In genomic region chr2:32741273-32742172, GRCm38 (mm10) we compare ENCODE assay signal across 10 mouse cellular contexts. TPM values are rescaled to one million over a fixed set of nuclear protein-coding genes. Genes with fewer than 3 reads are reported as not detected.
DNase-seq lines count a peak whose midpoint lies in the region; ATAC-seq and TF ChIP-seq lines count a peak whose summit lies in the region.
"Had no signal": no experiment of that assay in that cellular context is flagged by ENCODE, and none has a peak within 500 bp of the region (broad histone marks: within the 10 kb centered on the region; RNA-seq: fewer than 3 reads in every experiment).

No protein-coding gene starts in this region.

- no peak for TF ChIP-seq CTCF in kidney, postnatal 0 days (IDR thresholded peaks at IDR 0.05; ENCODE audit: low read depth)

- H3K27me3 ChIP-seq in kidney, postnatal 0 days (ENCODE audit: insufficient read depth, low read length) = no peaks in the 10 kb centered on the region; the same call in 1 of the 2 replicates
- H3K27me3 ChIP-seq in heart, embryonic 13.5 days (replicated peaks) = peaks cover 50% of the 10 kb centered on the region

- DNase-seq in kidney, postnatal 0 days (ENCODE audit: low spot score) = no peak
- no peak for DNase-seq in kidney, adult 8-10 months
- DNase-seq in cerebellum, postnatal 4 days (ENCODE audit: low spot score in 2 of 2) = peak; percentile 55 to 66
- DNase-seq in layer of hippocampus, postnatal 36 days = peak; percentile 49 to 71
- DNase-seq in lung, postnatal 14 days = peak; percentile 67
- DNase-seq in right cerebral cortex, postnatal 36 days (ENCODE audit: low spot score in 2 of 2) = peak; percentile 36 to 43
- no peak for DNase-seq in urinary bladder, postnatal 10 days (ENCODE audit: low spot score)

- peak overlapping the region; percentile 28 for H3K4me3 ChIP-seq in kidney, postnatal 0 days (replicated peaks; ENCODE audit: low read depth, low read length)
- peak overlapping the region; percentile 52 for H3K4me3 ChIP-seq in heart, embryonic 13.5 days

- peaks cover 7% of the 10 kb centered on the region; the same call in 1 of the 2 replicates for H3K36me3 ChIP-seq in kidney, postnatal 0 days (ENCODE audit: insufficient read depth, low read length)
- H3K36me3 ChIP-seq in heart, embryonic 13.5 days = peaks cover 29% of the 10 kb centered on the region

- no peak overlapping the region for H3K27ac ChIP-seq in kidney, postnatal 0 days
- no peak overlapping the region for H3K27ac ChIP-seq in heart, embryonic 13.5 days (replicated peaks)

- peak overlapping the region; percentile 9 for H3K9ac ChIP-seq in kidney, postnatal 0 days (ENCODE audit: low read depth, low read length)
- peak overlapping the region; percentile 73 for H3K9ac ChIP-seq in heart, embryonic 13.5 days

- peak; percentile 38; the same call in 1 of the 2 replicates for ATAC-seq in kidney, postnatal 0 days (replicated peaks; ENCODE audit: low FRiP score, low read depth)
- ATAC-seq in heart, embryonic 13.5 days (ENCODE audit: extremely low read depth, insufficient number of reproducible peaks, low FRiP score, low TSS enrichment) = peak; percentile 37; the same call in 1 of the 2 replicates

- H3K4me1 ChIP-seq in kidney, postnatal 0 days (replicated peaks; ENCODE audit: insufficient read depth, low read length) = peaks cover 13% of the 10 kb centered on the region; the same call in 1 of the 2 replicates
- peaks cover 25% of the 10 kb centered on the region for H3K4me1 ChIP-seq in heart, embryonic 13.5 days

- peak overlapping the region; percentile 70 for H3K4me2 ChIP-seq in kidney, postnatal 0 days (ENCODE audit: low read length)
- peak overlapping the region; percentile 76 for H3K4me2 ChIP-seq in heart, embryonic 13.5 days

- no peaks in the 10 kb centered on the region for H3K9me3 ChIP-seq in kidney, postnatal 0 days (replicated peaks; ENCODE audit: low read length)
- no peaks in the 10 kb centered on the region for H3K9me3 ChIP-seq in heart, embryonic 13.5 days

- 7% methylated on average over 40 of the region's 58 CpGs for WGBS in kidney, postnatal 0 days
- WGBS in heart, embryonic 13.5 days = 4% methylated on average over 54 of the region's 58 CpGs

RNA-seq across cellular contexts. Expression of gene 6330409D20Rik, which starts 0.7 kb away (rescaled TPM):
- 0.11 TPM in 1 of 2 replicates, not detected in the other for polyA plus RNA-seq in kidney, postnatal 0 days (2015; fragmentation: Nextera tagmentation; extraction: Ambion mirVana)
- polyA plus RNA-seq in heart, embryonic 13.5 days (2015; fragmentation: Nextera tagmentation; extraction: Ambion mirVana) = 0.18 and 0.28 TPM in 2 replicates
- 1 to 10 TPM; 1.2 to 1.3 TPM for total RNA-seq in layer of hippocampus, postnatal 36 days (2021)
- total RNA-seq: heart, adult 18-20 months; MEL had no signal

RNA-seq across cellular contexts. Expression of gene Tor2a, which starts 15.5 kb away (rescaled TPM):
- 74.9 and 79.4 TPM in 2 replicates for polyA plus RNA-seq in kidney, postnatal 0 days (2015; fragmentation: Nextera tagmentation; extraction: Ambion mirVana)
- 37.0 and 40.0 TPM in 2 replicates for polyA plus RNA-seq in heart, embryonic 13.5 days (2015; fragmentation: Nextera tagmentation; extraction: Ambion mirVana)
- 10 to 100 TPM; 30.0 to 31.6 TPM for total RNA-seq in layer of hippocampus, postnatal 36 days (2021)

RNA-seq across cellular contexts. Expression of gene Sh2d3c, which starts 20.7 kb away (rescaled TPM):
- polyA plus RNA-seq in kidney, postnatal 0 days (2015; fragmentation: Nextera tagmentation; extraction: Ambion mirVana) = 31.1 and 31.3 TPM in 2 replicates
- polyA plus RNA-seq in heart, embryonic 13.5 days (2015; fragmentation: Nextera tagmentation; extraction: Ambion mirVana) = 33.0 and 34.1 TPM in 2 replicates
- 10 to 100 TPM; 18.7 to 19.1 TPM for total RNA-seq in layer of hippocampus, postnatal 36 days (2021)

RNA-seq across cellular contexts. Expression of gene Cdk9, which starts 28.6 kb away (rescaled TPM):
- polyA plus RNA-seq in kidney, postnatal 0 days (2015; fragmentation: Nextera tagmentation; extraction: Ambion mirVana) = 87.4 and 90.6 TPM in 2 replicates
- 60.0 and 63.2 TPM in 2 replicates for polyA plus RNA-seq in heart, embryonic 13.5 days (2015; fragmentation: Nextera tagmentation; extraction: Ambion mirVana)
- total RNA-seq in layer of hippocampus, postnatal 36 days (2021) = 100 to 1,000 TPM; 110 to 117 TPM

RNA-seq across cellular contexts. Expression of gene Ttc16, which starts 33.9 kb away (rescaled TPM):
- polyA plus RNA-seq in kidney, postnatal 0 days (2015; fragmentation: Nextera tagmentation; extraction: Ambion mirVana) = 0.13 and 0.18 TPM in 2 replicates
- 0.11 and 0.17 TPM in 2 replicates for polyA plus RNA-seq in heart, embryonic 13.5 days (2015; fragmentation: Nextera tagmentation; extraction: Ambion mirVana)
- total RNA-seq in layer of hippocampus, postnatal 36 days (2021) = 1 to 10 TPM in 1 of 2 experiments, under 1 TPM in 1; 0.85 to 1.1 TPM

Comparison
In these comparisons a context has a peak if more than half of its experiments do, and no peak if none do; other contexts are left out.
1. DNase-seq: peak in cerebellum, postnatal 4 days (2 of 2), layer of hippocampus, postnatal 36 days (2 of 2), lung, postnatal 14 days (single experiment) and right cerebral cortex, postnatal 36 days (2 of 2); none in kidney, postnatal 0 days (single experiment), kidney, adult 8-10 months (0 of 2) and urinary bladder, postnatal 10 days (single experiment).